Mouse (Mus musculus): ENCODE measurements around the gene Cdk17. TPM values are rescaled to one million over a fixed set of nuclear protein-coding genes. Genes with fewer than 3 reads are reported as not detected.

Cdk17 gene
- total RNA-seq, 2 experiments from 2014 or later = 14.3 to 16.8 TPM

GRCm38 (mm10) chr10:93251426-93251825 is 90.8 kb downstream of the Cdk17 start:
- intact Hi-C loops (cut with DNase I) = no loop called here

GRCm38 (mm10) chr10:93252661-93253060 is 92.0 kb downstream of the Cdk17 start:
- no peak for DNase-seq
- intact Hi-C loops (cut with DNase I) = no loop called here

More at GRCm38 (mm10) chr10:93251426-93251825, 90.8 kb downstream of the Cdk17 start:
- DNase-seq = no peak

DNA sequence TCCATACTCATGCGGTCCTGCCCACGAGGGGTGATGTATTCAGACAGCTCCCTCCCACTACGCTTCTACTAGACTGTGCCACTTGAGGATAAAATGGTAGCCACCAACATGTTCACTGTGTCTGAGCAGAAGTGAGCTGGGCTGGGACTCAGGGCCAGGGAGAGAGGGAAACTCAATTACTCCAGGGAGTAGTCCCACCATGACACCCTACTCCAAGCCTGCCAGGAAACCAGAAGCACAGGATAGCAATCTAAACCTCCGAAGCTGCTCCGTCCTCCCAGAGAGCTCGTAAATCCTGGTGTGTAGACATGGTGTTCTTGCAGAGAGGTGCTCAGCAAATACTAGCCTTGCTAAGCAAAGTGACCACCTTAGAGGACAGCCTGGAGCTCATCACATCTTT is 92.5 kb downstream of the Cdk17 start:
- intact Hi-C loops (cut with DNase I) = no loop called here
- DNase-seq = no peak

DNA sequence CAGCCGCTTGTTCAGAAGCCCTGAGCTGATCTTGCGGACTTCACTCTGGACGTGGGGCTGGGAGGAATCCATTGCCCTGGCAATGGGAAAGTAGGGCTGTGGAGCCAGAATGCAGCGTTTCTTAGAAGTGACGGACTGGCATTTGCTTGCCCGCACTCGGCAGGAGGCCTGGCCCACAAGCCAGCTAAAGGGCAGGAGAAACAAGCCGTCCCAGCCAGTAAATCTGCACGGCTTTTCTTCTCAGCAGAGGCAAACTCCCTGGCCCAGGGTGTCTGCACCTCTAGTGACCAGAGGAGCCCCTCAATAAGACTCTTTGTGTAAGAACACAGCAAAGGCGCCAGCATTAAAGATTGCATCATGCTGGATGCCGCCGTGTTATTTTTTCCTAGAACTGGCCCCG is 94.6 kb downstream of the Cdk17 start:
- DNase-seq = no peak
- intact Hi-C loops (cut with DNase I) = no loop called here

GRCm38 (mm10) chr10:93259826-93260225 is 99.2 kb downstream of the Cdk17 start:
- intact Hi-C loops (cut with DNase I) = loop anchor here (2.0 kb wide), 1 partner anchor 17 kb away; no protein-coding TSS in a partner anchor
- no peak for DNase-seq

DNA sequence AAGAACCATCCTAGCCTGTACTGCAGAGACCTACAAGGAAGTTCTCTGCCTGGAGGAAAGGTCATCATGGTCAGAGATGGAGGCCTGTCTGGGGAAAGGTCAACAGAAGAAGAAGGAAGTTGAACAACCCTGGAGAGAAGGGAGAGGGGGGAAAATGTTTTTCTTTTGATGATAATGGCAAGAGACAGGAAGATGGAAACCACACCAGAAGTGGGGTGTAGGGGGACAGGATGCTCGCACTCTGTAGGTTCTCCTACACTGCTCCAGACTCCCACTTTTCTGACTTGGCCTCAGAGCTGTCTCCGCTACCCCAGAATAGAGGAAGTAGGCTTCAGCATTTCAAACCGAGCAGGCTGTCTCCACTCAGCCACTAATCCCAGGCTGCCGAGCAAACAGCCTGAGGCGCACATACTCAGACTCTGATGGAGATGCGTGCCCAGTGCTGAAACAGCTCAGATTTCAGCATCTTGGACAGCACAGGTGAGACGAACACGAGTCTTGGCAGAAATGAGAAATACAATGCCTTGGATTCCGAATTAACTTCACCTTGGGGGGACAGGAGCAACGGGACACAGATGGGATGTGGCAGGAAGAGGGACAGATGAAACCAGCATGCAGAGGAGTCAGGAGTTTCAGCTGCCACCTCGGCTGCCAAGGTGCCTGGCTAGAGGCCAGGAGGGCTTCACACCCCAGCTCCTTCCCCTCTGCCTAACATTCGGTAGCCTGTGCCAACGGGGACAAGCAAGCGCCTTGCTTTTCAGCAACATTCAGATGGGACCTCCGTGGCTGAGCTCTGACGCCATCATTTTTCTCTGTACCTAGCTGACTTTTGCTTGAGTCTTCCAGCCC is 100.7 kb downstream of the Cdk17 start:
- DNase-seq = no peak
- intact Hi-C loops (cut with DNase I) = loop anchor here (2.0 kb wide), 1 partner anchor 15 kb away; no protein-coding TSS in a partner anchor

DNA sequence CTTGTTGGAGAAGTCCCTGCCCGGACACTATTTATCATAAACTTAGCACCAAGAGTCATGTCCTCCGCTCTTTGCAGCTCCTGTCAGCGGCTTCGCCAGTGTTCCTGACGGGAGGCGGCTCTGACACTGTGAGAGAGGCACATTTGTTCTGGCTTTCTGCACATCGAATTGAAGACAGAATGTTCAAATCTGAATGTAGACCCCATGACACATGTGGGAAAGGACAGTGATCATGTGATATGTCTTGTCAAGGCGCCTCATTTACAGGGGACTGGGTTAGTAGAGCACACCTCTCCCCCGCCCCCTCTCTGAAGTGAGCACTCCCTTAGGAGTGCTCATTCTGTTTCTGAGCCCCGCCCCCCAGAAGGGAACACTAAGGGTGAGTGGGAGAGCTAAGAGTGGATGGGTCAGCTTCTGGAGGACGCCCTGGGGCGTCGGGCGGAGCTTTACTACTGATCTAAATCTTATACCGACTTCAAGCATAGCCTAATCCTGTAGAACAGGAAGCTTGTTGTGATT is 101.4 kb downstream of the Cdk17 start:
- intact Hi-C loops (cut with DNase I) = loop anchor here (2.0 kb wide), 1 partner anchor 15 kb away; no protein-coding TSS in a partner anchor
- no peak for DNase-seq

- intact Hi-C loops (cut with DNase I) = no loop called here
- DNase-seq = no peak
Observed at GRCm38 (mm10) chr10:93263431-93263830, 102.8 kb downstream of the Cdk17 start.

GRCm38 (mm10) chr10:93264001-93264400 is 103.3 kb downstream of the Cdk17 start:
- intact Hi-C loops (cut with DNase I) = no loop called here
- no peak for DNase-seq

GRCm38 (mm10) chr10:93265833-93266232 is 105.2 kb downstream of the Cdk17 start:
- intact Hi-C loops (cut with DNase I) = no loop called here
- no peak for DNase-seq

- no peak for DNase-seq
- intact Hi-C loops (cut with DNase I) = no loop called here
Observed at GRCm38 (mm10) chr10:93266521-93266920, 105.8 kb downstream of the Cdk17 start.

GRCm38 (mm10) chr10:93267509-93267908 is 106.8 kb downstream of the Cdk17 start:
- intact Hi-C loops (cut with DNase I) = no loop called here
- no peak for DNase-seq

GRCm38 (mm10) chr10:93268339-93268738 is 107.7 kb downstream of the Cdk17 start:
- intact Hi-C loops (cut with DNase I) = no loop called here

GRCm38 (mm10) chr10:93269744-93270143 is 109.1 kb downstream of the Cdk17 start:
- no peak for DNase-seq
- intact Hi-C loops (cut with DNase I) = no loop called here

More at GRCm38 (mm10) chr10:93268339-93268738, 107.7 kb downstream of the Cdk17 start:
- no peak for DNase-seq

GRCm38 (mm10) chr10:93270889-93271460 is 110.3 kb downstream of the Cdk17 start:
- no peak for DNase-seq
- intact Hi-C loops (cut with DNase I) = no loop called here

DNA sequence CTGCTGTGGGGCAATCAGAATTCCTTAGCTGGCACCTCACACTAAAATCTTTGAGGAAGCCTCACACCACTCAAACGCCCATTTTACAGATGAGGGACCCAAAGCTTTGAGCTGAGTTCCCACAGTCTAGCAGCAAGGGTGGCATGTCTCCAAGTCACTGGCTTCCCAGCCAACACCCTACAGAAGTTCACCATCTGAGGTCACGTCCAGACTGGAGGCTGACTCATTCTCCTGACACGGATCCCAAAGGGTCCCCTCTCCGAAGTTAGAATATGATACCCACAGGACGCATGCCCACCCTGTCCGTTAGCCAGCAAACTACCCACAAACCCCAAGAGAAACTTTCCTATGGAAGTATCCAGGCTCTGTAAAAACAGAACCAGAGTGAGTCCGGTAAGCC is 111.2 kb downstream of the Cdk17 start:
- intact Hi-C loops (cut with DNase I) = no loop called here
- no peak for DNase-seq

GRCm38 (mm10) chr10:93272986-93273982 is 112.6 kb downstream of the Cdk17 start:
- intact Hi-C loops (cut with DNase I) = no loop called here
- no peak for DNase-seq

GRCm38 (mm10) chr10:93274277-93274696 is 113.6 kb downstream of the Cdk17 start:
- intact Hi-C loops (cut with DNase I) = no loop called here
- DNase-seq = no peak

- intact Hi-C loops (cut with DNase I) = loop anchor here (2.0 kb wide), 1 partner anchor 15 kb away; no protein-coding TSS in a partner anchor
- DNase-seq = no peak
Observed at GRCm38 (mm10) chr10:93275212-93276136, 114.8 kb downstream of the Cdk17 start.

Data from heart, postnatal 36 days (tissue).